Mouse (Mus musculus): ENCODE measurements around the gene Sympk.

Sympk gene

GRCm38 (mm10) chr7:19007026-19007977, 16.9 kb upstream of the Sympk start:
- no peak for DNase-seq (ENCODE audit: extremely low read depth, low read depth)

DNA sequence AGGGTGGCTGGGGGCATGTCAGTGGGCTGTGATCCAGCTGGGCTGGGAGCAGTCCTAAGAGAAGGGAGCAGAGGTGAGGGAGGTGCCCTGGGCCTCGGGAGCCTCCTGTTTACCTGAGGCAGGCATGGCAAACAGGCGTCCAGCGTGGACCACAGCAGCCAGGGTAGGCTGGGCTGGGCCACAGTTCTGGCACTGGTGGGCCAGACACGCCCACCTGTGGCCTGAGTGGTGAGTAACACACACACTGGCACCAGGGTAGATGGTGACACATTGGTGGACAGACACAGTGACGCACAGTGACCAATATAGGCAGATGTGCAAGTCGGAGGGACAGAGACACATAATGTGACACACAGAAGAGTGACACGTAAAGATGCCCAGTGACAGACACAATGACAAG, 13.6 kb upstream of the Sympk start:
- DNase-seq (ENCODE audit: extremely low read depth, low read depth), result no peak

GRCm38 (mm10) chr7:19012025-19012621, 12.1 kb upstream of the Sympk start:
- DNase-seq (ENCODE audit: extremely low read depth, low read depth), result no peak

- DNase-seq (ENCODE audit: extremely low read depth, low read depth), result no peak
Observed at GRCm38 (mm10) chr7:19012882-19013281, 11.3 kb upstream of the Sympk start.

GRCm38 (mm10) chr7:19014452-19014851, 9.7 kb upstream of the Sympk start:
- no peak for DNase-seq (ENCODE audit: extremely low read depth, low read depth)

DNA sequence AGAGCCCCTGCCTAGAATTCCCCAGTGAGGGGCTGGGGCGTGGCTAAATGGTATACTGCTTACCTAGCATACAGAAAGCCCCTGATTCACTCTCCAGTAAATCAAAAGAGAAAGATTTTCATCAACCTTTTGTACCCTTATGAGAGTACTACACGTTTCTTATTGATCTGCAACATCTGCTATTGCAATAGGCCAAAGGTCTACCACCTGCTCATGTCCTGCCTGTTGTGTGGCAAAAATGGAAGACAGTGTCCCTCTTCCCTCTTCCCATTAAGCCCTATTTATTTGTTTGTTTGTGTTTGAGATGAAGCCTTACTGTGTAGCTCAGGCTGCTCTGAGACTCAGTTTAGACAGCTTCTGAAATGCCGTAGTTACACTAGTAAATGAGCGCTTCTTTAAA, 8.1 kb upstream of the Sympk start:
- no peak for DNase-seq (ENCODE audit: extremely low read depth, low read depth)

- DNase-seq (ENCODE audit: extremely low read depth, low read depth), result no peak
Observed at GRCm38 (mm10) chr7:19017909-19018308, 6.3 kb upstream of the Sympk start.

- DNase-seq (ENCODE audit: extremely low read depth, low read depth), result no peak
Observed at GRCm38 (mm10) chr7:19021048-19021447, 3.1 kb upstream of the Sympk start.

- no peak for DNase-seq (ENCODE audit: extremely low read depth, low read depth)
Observed at GRCm38 (mm10) chr7:19022189-19022958, 1.8 kb upstream of the Sympk start.

GRCm38 (mm10) chr7:19023357-19023814, 791 bp upstream of the Sympk start, which contains the start of gene Foxa3:
Foxa3 (minus strand) TSS chr7:19023538.
- DNase-seq (ENCODE audit: extremely low read depth, low read depth), result no peak

DNA sequence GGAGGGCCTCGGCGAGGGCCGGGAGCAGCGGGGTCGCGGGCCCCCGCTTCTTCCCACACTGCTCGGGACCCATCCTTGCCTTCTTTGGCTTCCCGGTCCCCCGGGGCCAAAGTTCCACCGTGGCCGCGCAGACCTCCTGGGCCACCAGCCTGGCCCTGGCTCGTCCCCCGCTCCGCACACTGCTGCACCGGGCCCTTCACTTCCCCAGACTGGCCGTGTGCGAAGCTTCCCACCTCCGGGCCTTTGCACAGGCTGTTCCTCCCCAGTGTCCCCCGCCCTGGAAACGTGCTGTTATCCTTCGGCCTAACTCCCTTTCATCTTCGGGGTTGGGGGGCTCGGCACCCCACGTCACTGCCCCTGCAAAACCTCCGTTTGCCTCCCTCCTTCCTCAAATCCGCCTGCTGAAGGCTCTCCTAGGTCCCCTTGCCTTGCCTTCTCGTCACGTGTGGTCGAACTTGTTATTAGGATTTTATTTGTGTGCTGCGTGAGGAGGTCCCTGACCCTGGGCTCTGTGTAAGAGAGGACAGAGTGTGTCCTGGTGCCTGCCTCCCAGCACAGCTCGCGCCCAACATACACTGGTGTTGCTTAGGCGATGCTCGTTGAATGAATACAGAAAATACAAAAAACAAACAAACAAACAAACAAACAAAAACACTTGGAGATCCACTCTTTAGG, 541 bp downstream of the Sympk start:
- no peak for DNase-seq (ENCODE audit: extremely low read depth, low read depth)

GRCm38 (mm10) chr7:19028067-19028466, 3.9 kb downstream of the Sympk start:
- DNase-seq (ENCODE audit: extremely low read depth, low read depth), result no peak

DNA sequence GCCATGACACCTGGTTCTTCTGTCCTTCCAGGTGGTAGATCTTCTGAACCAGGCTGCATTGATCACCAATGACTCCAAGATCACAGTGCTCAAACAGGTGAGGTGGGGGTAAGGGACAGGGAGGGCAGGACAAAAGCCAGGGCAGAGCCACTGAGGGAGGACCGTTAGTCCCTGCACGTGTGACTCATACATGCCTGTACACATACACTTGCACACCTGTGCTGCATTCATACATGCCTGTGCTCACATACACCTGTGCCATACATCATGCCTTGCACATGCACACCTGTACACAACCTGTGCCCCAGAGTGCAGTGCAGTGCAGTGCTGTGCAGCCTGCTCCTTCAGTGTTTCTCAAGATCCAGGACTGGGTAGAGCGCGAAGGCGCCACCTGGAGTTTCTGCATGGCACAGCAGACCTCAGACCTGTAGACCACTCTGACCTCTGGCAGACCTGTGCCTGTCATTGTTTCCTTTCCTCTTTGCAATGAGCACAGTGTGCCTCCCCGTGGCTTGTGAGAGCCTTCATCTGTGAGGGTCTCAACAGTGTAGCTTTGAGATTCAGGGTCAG, 5.0 kb downstream of the Sympk start:
- DNase-seq (ENCODE audit: extremely low read depth, low read depth), result no peak

DNA sequence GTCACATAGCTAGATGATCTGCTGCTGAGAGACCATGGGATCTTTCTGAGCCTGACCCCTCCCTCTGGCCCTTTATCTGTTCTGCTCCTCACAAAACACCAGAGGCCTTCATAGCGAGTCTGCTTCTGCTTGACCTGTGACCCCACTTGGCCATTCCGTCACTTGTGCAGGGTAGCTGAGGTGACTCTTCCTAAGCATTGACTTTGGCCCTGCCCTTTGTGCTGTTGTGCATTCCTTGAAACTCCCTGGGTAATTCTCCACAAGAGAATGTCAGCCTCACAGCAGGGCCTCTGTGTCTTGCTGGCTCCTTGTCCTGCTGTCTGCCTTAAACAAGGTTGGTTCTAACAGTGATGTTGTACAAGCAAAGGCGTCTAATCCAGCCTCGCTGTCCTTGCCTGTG, 7.5 kb downstream of the Sympk start:
- DNase-seq (ENCODE audit: extremely low read depth, low read depth), result no peak

- DNase-seq (ENCODE audit: extremely low read depth, low read depth), result no peak
Observed at GRCm38 (mm10) chr7:19044616-19045015, 20.4 kb downstream of the Sympk start.

DNA sequence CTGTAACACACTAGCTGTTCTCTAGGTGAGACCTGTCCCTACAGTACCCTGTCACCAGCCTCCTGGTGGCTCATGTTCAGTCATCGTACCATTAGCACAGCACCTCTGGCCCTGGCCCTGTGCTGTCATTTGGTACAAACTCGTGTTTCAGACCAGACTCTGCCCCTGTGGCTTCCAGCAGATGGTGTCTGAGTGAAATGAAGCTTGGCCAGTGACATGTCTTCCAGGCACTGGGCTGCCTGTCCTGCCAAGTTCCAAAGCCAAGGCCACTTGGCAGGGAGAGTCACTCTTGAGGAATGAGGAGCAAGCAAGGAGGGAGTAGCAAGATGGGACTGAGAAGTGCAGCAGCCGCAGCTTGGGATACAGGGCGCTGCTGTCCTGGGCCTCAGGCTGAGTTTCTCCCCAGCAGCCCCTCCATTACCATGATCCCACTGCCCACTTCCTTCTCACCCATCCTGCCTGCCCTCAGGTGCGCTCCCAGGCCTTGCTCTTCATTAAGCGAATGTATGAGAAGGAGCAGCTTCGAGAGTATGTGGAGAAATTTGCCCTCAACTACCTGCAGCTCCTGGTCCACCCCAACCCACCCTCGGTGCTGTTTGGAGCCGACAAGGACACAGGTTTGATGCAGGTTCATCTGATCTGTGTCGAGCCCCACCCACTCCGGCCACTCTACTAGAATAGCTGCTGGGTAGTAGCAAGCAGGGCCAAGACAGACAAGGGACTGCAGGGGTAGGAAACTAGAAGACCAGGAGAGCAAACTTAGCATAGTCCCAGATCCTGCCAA, 22.3 kb downstream of the Sympk start:
- DNase-seq (ENCODE audit: extremely low read depth, low read depth), result no peak

- DNase-seq (ENCODE audit: extremely low read depth, low read depth), result no peak
Observed at GRCm38 (mm10) chr7:19048006-19048527, 23.9 kb downstream of the Sympk start.

GRCm38 (mm10) chr7:19049252-19049651, 25.1 kb downstream of the Sympk start:
- no peak for DNase-seq (ENCODE audit: extremely low read depth, low read depth)

- no peak for DNase-seq (ENCODE audit: extremely low read depth, low read depth)
Observed at GRCm38 (mm10) chr7:19050172-19050571, 26.0 kb downstream of the Sympk start.

GRCm38 (mm10) chr7:19051161-19051560, 27.0 kb downstream of the Sympk start:
- no peak for DNase-seq (ENCODE audit: extremely low read depth, low read depth)
